ENCODE assay signal across 21 mouse cellular contexts in the genomic region with DNA sequence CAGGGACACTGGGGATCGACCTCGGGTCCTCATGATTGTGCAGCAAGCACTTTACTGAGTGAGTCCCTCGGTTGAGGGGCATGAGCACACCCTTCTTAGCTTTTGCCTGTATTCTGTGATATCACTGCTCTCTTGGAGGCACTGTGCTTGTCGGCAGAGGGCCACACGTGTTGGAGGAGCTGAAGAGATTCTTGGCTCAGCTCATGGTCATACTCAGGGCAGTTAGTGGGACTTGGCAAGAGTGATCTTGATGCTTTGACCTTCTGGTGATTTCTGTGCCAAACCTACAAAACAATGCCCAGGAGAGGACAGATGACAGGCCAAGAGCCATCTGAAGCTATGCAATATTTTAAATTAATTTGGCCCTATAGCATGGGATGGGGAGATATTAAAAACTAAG.
A peak's percentile ranks its signal among the peaks of the same experiment; 100 is the strongest.
DNase-seq lines count a peak whose midpoint lies in the region; ATAC-seq and TF ChIP-seq lines count a peak whose summit lies in the region.
"Had no signal": no experiment of that assay in that cellular context is flagged by ENCODE, and none has a peak within 500 bp of the region (broad histone marks: within the 10 kb centered on the region; RNA-seq: fewer than 3 reads in every experiment).

No protein-coding gene starts in this region.

- no peak for ATAC-seq in hindbrain, postnatal 0 days
- no peak; the same call in 1 of the 2 replicates for ATAC-seq in heart, postnatal 0 days (ENCODE audit: insufficient read depth, low read depth)
- ATAC-seq in intestine, embryonic 16.5 days = no peak
- ATAC-seq: forebrain, postnatal 0 days; Patski had no signal

- no peak for TF ChIP-seq EP300 in heart, postnatal 0 days (IDR thresholded peaks at IDR 0.05; ENCODE audit: low read depth)

- H3K27me3 ChIP-seq in hindbrain, postnatal 0 days (ENCODE audit: insufficient read depth, low read length) = no peaks in the 10 kb centered on the region
- H3K27me3 ChIP-seq in hindbrain, embryonic 10.5 days (ENCODE audit: insufficient read depth, poor library complexity, severe bottlenecking) = no peaks in the 10 kb centered on the region
- H3K27me3 ChIP-seq in heart, postnatal 0 days (ENCODE audit: control insufficient read depth, insufficient read depth, low read length) = no peaks in the 10 kb centered on the region
- no peaks in the 10 kb centered on the region for H3K27me3 ChIP-seq in intestine, embryonic 16.5 days (replicated peaks; ENCODE audit: control insufficient read depth, insufficient read depth, low read length)
- H3K27me3 ChIP-seq: megakaryocyte, embryonic 14.5 days; Patski had no signal

- no peaks in the 10 kb centered on the region for H3K36me3 ChIP-seq in hindbrain, postnatal 0 days (ENCODE audit: insufficient read depth, low read length)
- H3K36me3 ChIP-seq in hindbrain, embryonic 10.5 days = no peaks in the 10 kb centered on the region
- H3K36me3 ChIP-seq in heart, postnatal 0 days (replicated peaks; ENCODE audit: control insufficient read depth, insufficient read depth, low read length) = no peaks in the 10 kb centered on the region
- H3K36me3 ChIP-seq in intestine, embryonic 16.5 days (ENCODE audit: control insufficient read depth, insufficient read depth, low read length) = no peaks in the 10 kb centered on the region

- H3K4me1 ChIP-seq in hindbrain, postnatal 0 days (ENCODE audit: insufficient read depth, low read length) = no peaks in the 10 kb centered on the region
- H3K4me1 ChIP-seq in hindbrain, embryonic 10.5 days (replicated peaks) = 0 out of 2 replicates have a peak, but pooled peaks cover 5% of the 10 kb centered on the region
- H3K4me1 ChIP-seq in heart, postnatal 0 days (ENCODE audit: control insufficient read depth, insufficient read depth) = peaks cover 5% of the 10 kb centered on the region; the same call in 1 of the 2 replicates
- peaks cover 9% of the 10 kb centered on the region for H3K4me1 ChIP-seq in intestine, embryonic 16.5 days (ENCODE audit: control insufficient read depth, insufficient read depth, low read length)
- H3K4me1 ChIP-seq: megakaryocyte, embryonic 14.5 days had no signal

- no peak overlapping the region for H3K4me2 ChIP-seq in hindbrain, postnatal 0 days (ENCODE audit: low read depth, low read length)
- H3K4me2 ChIP-seq in heart, postnatal 0 days (ENCODE audit: low read depth, low read length) = no peak overlapping the region
- H3K4me2 ChIP-seq in intestine, embryonic 16.5 days (ENCODE audit: low read depth, low read length) = no peak overlapping the region
- H3K4me2 ChIP-seq: liver, embryonic 11.5 days had no signal

- H3K27ac ChIP-seq in hindbrain, postnatal 0 days = no peak overlapping the region
- no peak overlapping the region for H3K27ac ChIP-seq in hindbrain, embryonic 10.5 days
- no peak overlapping the region for H3K27ac ChIP-seq in heart, postnatal 0 days (ENCODE audit: low read depth)
- H3K27ac ChIP-seq in intestine, embryonic 16.5 days (ENCODE audit: low read length) = no peak overlapping the region
- H3K27ac ChIP-seq: layer of hippocampus, adult 2 months had no signal

- H3K9me3 ChIP-seq in hindbrain, postnatal 0 days (ENCODE audit: low read length) = no peaks in the 10 kb centered on the region
- H3K9me3 ChIP-seq in hindbrain, embryonic 10.5 days = no peaks in the 10 kb centered on the region
- no peaks in the 10 kb centered on the region for H3K9me3 ChIP-seq in heart, postnatal 0 days (replicated peaks; ENCODE audit: control insufficient read depth, low read length)
- H3K9me3 ChIP-seq in intestine, embryonic 16.5 days (ENCODE audit: control insufficient read depth, low read length) = no peaks in the 10 kb centered on the region

- peak; percentile 43 to 84 for DNase-seq in adrenal gland, adult (ENCODE audit: inconsistent age in 2 of 2, low spot score in 1 of 2)
- no peak for DNase-seq in adrenal gland, adult 18-20 months (ENCODE audit: low spot score in 2 of 2)
- DNase-seq in hindbrain, postnatal 0 days (ENCODE audit: low spot score) = peak; percentile 36
- no peak for DNase-seq in hindbrain, embryonic 10.5 days (ENCODE audit: low spot score)
- peak; percentile 69 for DNase-seq in adrenal gland, adult 2 months
- DNase-seq in heart, postnatal 0 days (ENCODE audit: low spot score) = no peak
- DNase-seq in thymus, postnatal 36 days = no peak
- DNase-seq: cerebellum, adult 11 months; cerebellum, postnatal 25 days; embryo, embryonic 11 days; forebrain, postnatal 0 days; kidney, adult 2 months; kidney, postnatal 14 days; lung, adult 18-20 months; right cerebral cortex, adult 18-20 months; thymus, postnatal 25 days had no signal

- H3K9ac ChIP-seq in hindbrain, postnatal 0 days (replicated peaks; ENCODE audit: low read length) = no peak overlapping the region
- no peak overlapping the region for H3K9ac ChIP-seq in heart, postnatal 0 days (replicated peaks; ENCODE audit: low read depth, low read length)
- no peak overlapping the region for H3K9ac ChIP-seq in intestine, embryonic 16.5 days (ENCODE audit: low read depth, low read length)
- H3K9ac ChIP-seq: forebrain, postnatal 0 days had no signal

- TF ChIP-seq CTCF in hindbrain, postnatal 0 days (IDR thresholded peaks at IDR 0.05; ENCODE audit: low read depth) = no peak
- TF ChIP-seq CTCF in heart, postnatal 0 days (IDR thresholded peaks at IDR 0.05; ENCODE audit: low read depth) = 0 out of 2 replicates have a peak, but pooled peaks have one; percentile 8

- 66% methylated on average over 5 of the region's 5 CpGs for WGBS in hindbrain, postnatal 0 days
- WGBS in hindbrain, embryonic 10.5 days = 89% methylated on average over 5 of the region's 5 CpGs
- 29% methylated on average over 5 of the region's 5 CpGs for WGBS in heart, postnatal 0 days
- WGBS in intestine, embryonic 16.5 days = 83% methylated on average over 5 of the region's 5 CpGs

- no peak overlapping the region for H3K4me3 ChIP-seq in hindbrain, postnatal 0 days (ENCODE audit: low read length)
- H3K4me3 ChIP-seq in hindbrain, embryonic 10.5 days = no peak overlapping the region
- no peak overlapping the region for H3K4me3 ChIP-seq in heart, postnatal 0 days (ENCODE audit: low read depth, low read length)
- no peak overlapping the region for H3K4me3 ChIP-seq in intestine, embryonic 16.5 days (ENCODE audit: low read length)
- H3K4me3 ChIP-seq: layer of hippocampus, adult 2 months; megakaryocyte, embryonic 14.5 days had no signal

Comparison
In these comparisons a context has a peak if more than half of its experiments do, and no peak if none do; other contexts are left out.
1. DNase-seq: peak in adrenal gland, adult (2 of 2), hindbrain, postnatal 0 days (single experiment) and adrenal gland, adult 2 months (single experiment); none in adrenal gland, adult 18-20 months (0 of 2), hindbrain, embryonic 10.5 days (single experiment), heart, postnatal 0 days (single experiment) and thymus, postnatal 36 days (0 of 2).